17 mouse cellular contexts compared by ENCODE assay signal in the genomic region with DNA sequence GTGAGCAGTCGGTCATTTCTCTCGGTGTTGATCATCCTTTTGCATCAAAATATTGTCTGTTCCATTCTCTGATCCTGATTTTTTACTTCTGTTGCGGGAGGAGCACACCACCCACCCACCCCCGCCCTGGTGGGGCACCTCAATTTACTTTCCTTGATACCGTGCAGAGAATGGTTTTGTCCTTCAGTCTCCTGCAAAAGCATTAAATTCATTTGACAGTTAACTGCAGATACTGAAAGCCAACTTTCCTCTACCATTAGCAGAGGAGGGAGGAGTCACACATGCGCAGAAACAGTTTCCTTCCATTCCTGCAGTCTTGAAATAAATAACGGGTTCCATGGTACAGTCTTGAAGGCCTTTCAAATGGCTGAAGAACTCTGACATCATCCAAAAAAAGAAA. TPM values are rescaled to one million over a fixed set of nuclear protein-coding genes. Genes with fewer than 3 reads are reported as not detected.
DNase-seq lines count a peak whose midpoint lies in the region; ATAC-seq and TF ChIP-seq lines count a peak whose summit lies in the region.
"Had no signal": no experiment of that assay in that cellular context is flagged by ENCODE, and none has a peak within 500 bp of the region (broad histone marks: within the 10 kb centered on the region; RNA-seq: fewer than 3 reads in every experiment).

No protein-coding gene starts in this region.

- DNase-seq in lung, postnatal 0 days (ENCODE audit: low spot score): no peak
- peak; percentile 62 for DNase-seq in mesoderm, embryonic 11.5 days (ENCODE audit: low read depth, low spot score)
- DNase-seq in retina, embryonic 14.5 days (ENCODE audit: low spot score): no peak
- no peak for DNase-seq in c-Kit-positive CD71-positive TER-119-positive erythroid progenitor cells, embryonic 14.5 days (ENCODE audit: low spot score)
- DNase-seq: cerebellum, adult 11 months; kidney, adult 18-20 months; right cerebral cortex, postnatal 14 days; thymus, postnatal 25 days had no signal

- H3K9ac ChIP-seq in lung, embryonic 16.5 days (ENCODE audit: low read length): no peak overlapping the region
- H3K9ac ChIP-seq in lung, postnatal 0 days (replicated peaks; ENCODE audit: low read depth): no peak overlapping the region
- no peak overlapping the region for H3K9ac ChIP-seq in forebrain, embryonic 13.5 days
- H3K9ac ChIP-seq in neural tube, embryonic 13.5 days: no peak overlapping the region
- no peak overlapping the region for H3K9ac ChIP-seq in intestine, postnatal 0 days (ENCODE audit: low read depth, low read length)
- H3K9ac ChIP-seq: limb, embryonic 13.5 days had no signal

- no peak for ATAC-seq in lung, embryonic 16.5 days (ENCODE audit: low read depth)
- no peak for ATAC-seq in lung, postnatal 0 days
- no peak for ATAC-seq in forebrain, embryonic 13.5 days
- ATAC-seq in neural tube, embryonic 13.5 days (ENCODE audit: low read depth): peak; percentile 56
- no peak for ATAC-seq in intestine, postnatal 0 days

- H3K9me3 ChIP-seq in lung, embryonic 16.5 days (ENCODE audit: control insufficient read depth, low read length): no peaks in the 10 kb centered on the region
- H3K9me3 ChIP-seq in lung, postnatal 0 days (ENCODE audit: low read length): no peaks in the 10 kb centered on the region
- no peaks in the 10 kb centered on the region; the same call in 1 of the 2 replicates for H3K9me3 ChIP-seq in forebrain, embryonic 13.5 days (replicated peaks)
- no peaks in the 10 kb centered on the region for H3K9me3 ChIP-seq in neural tube, embryonic 13.5 days
- no peaks in the 10 kb centered on the region for H3K9me3 ChIP-seq in intestine, postnatal 0 days (ENCODE audit: control insufficient read depth)
- H3K9me3 ChIP-seq: heart, embryonic 10.5 days; limb, embryonic 13.5 days had no signal

- peak overlapping the region; percentile 87; the same call in 1 of the 2 replicates for H3K27ac ChIP-seq in lung, embryonic 16.5 days (ENCODE audit: low read length)
- no peak overlapping the region for H3K27ac ChIP-seq in lung, postnatal 0 days (ENCODE audit: low read length)
- H3K27ac ChIP-seq in forebrain, embryonic 13.5 days: no peak overlapping the region
- H3K27ac ChIP-seq in neural tube, embryonic 13.5 days (replicated peaks): peak overlapping the region; percentile 78
- no peak overlapping the region for H3K27ac ChIP-seq in intestine, postnatal 0 days (ENCODE audit: low read depth, low read length)
- H3K27ac ChIP-seq: left cerebral cortex, adult 2 months; limb, embryonic 13.5 days had no signal

- H3K27me3 ChIP-seq in lung, embryonic 16.5 days (ENCODE audit: control insufficient read depth, insufficient read depth, low read depth, low read length): no peaks in the 10 kb centered on the region
- no peaks in the 10 kb centered on the region for H3K27me3 ChIP-seq in lung, postnatal 0 days (replicated peaks; ENCODE audit: insufficient read depth, low read length)
- peaks cover 60% of the 10 kb centered on the region for H3K27me3 ChIP-seq in forebrain, embryonic 13.5 days
- no peaks in the 10 kb centered on the region for H3K27me3 ChIP-seq in neural tube, embryonic 13.5 days
- no peaks in the 10 kb centered on the region for H3K27me3 ChIP-seq in intestine, postnatal 0 days (replicated peaks; ENCODE audit: control insufficient read depth, insufficient read depth, low read length)

- no peaks in the 10 kb centered on the region for H3K36me3 ChIP-seq in lung, embryonic 16.5 days (ENCODE audit: control insufficient read depth, insufficient read depth, low read length)
- H3K36me3 ChIP-seq in lung, postnatal 0 days (ENCODE audit: insufficient read depth, low read length): no peaks in the 10 kb centered on the region
- no peaks in the 10 kb centered on the region for H3K36me3 ChIP-seq in forebrain, embryonic 13.5 days (ENCODE audit: poor library complexity, severe bottlenecking)
- H3K36me3 ChIP-seq in neural tube, embryonic 13.5 days: no peaks in the 10 kb centered on the region
- H3K36me3 ChIP-seq in intestine, postnatal 0 days (ENCODE audit: control insufficient read depth, insufficient read depth): no peaks in the 10 kb centered on the region
- H3K36me3 ChIP-seq: heart, embryonic 10.5 days; limb, embryonic 13.5 days had no signal

- TF ChIP-seq CTCF in lung, postnatal 0 days (IDR thresholded peaks at IDR 0.05): no peak
- no peak for TF ChIP-seq CTCF in intestine, postnatal 0 days (IDR thresholded peaks at IDR 0.05; ENCODE audit: low read depth)

- no peak for TF ChIP-seq EP300 in lung, postnatal 0 days (IDR thresholded peaks at IDR 0.05)

- 45% methylated on average over 7 of the region's 7 CpGs for WGBS in lung, embryonic 16.5 days
- WGBS in lung, postnatal 0 days: 47% methylated on average over 7 of the region's 7 CpGs
- 17% methylated on average over 7 of the region's 7 CpGs for WGBS in forebrain, embryonic 13.5 days
- WGBS in neural tube, embryonic 13.5 days: 16% methylated on average over 7 of the region's 7 CpGs
- WGBS in intestine, postnatal 0 days: 54% methylated on average over 7 of the region's 7 CpGs

- H3K4me1 ChIP-seq in lung, embryonic 16.5 days (replicated peaks; ENCODE audit: control insufficient read depth, insufficient read depth, low read length): peaks cover 25% of the 10 kb centered on the region
- peaks cover 5% of the 10 kb centered on the region for H3K4me1 ChIP-seq in lung, postnatal 0 days (ENCODE audit: insufficient read depth, low read depth, low read length)
- peaks cover 28% of the 10 kb centered on the region for H3K4me1 ChIP-seq in forebrain, embryonic 13.5 days
- peaks cover 42% of the 10 kb centered on the region for H3K4me1 ChIP-seq in neural tube, embryonic 13.5 days (replicated peaks)
- H3K4me1 ChIP-seq in intestine, postnatal 0 days (replicated peaks; ENCODE audit: control insufficient read depth, insufficient read depth, low read length): no peaks in the 10 kb centered on the region; the same call in 1 of the 2 replicates

- no peak overlapping the region for H3K4me3 ChIP-seq in lung, embryonic 16.5 days (ENCODE audit: low read length)
- no peak overlapping the region for H3K4me3 ChIP-seq in lung, postnatal 0 days (ENCODE audit: low read depth, low read length)
- H3K4me3 ChIP-seq in forebrain, embryonic 13.5 days: no peak overlapping the region
- H3K4me3 ChIP-seq in neural tube, embryonic 13.5 days: 0 out of 2 replicates have a peak overlapping the region, but pooled peaks have one; percentile 0
- no peak overlapping the region for H3K4me3 ChIP-seq in intestine, postnatal 0 days (ENCODE audit: low read depth, low read length)
- H3K4me3 ChIP-seq: left cerebral cortex, adult 2 months; limb, embryonic 13.5 days; megakaryocyte, embryonic 14.5 days had no signal

- no peak overlapping the region for H3K4me2 ChIP-seq in lung, embryonic 16.5 days (ENCODE audit: low read depth, low read length)
- H3K4me2 ChIP-seq in lung, postnatal 0 days (replicated peaks; ENCODE audit: low read depth, low read length): no peak overlapping the region
- H3K4me2 ChIP-seq in forebrain, embryonic 13.5 days: peak overlapping the region; percentile 39
- H3K4me2 ChIP-seq in neural tube, embryonic 13.5 days: peak overlapping the region; percentile 33
- H3K4me2 ChIP-seq in intestine, postnatal 0 days (replicated peaks; ENCODE audit: low read depth): no peak overlapping the region
- H3K4me2 ChIP-seq: limb, embryonic 13.5 days had no signal

RNA-seq across cellular contexts. Expression of a gene that starts 46.4 kb away (rescaled TPM):
- polyA plus RNA-seq in lung, embryonic 16.5 days (2015; fragmentation: Nextera tagmentation; extraction: Ambion mirVana): not detected in 2 replicates
- polyA plus RNA-seq in lung, postnatal 0 days (2015; fragmentation: Nextera tagmentation; extraction: Ambion mirVana): not detected in 2 replicates
- 1.6 and 3.2 TPM in 2 replicates for polyA plus RNA-seq in forebrain, embryonic 13.5 days (2015; fragmentation: Nextera tagmentation; extraction: Ambion mirVana)
- polyA plus RNA-seq in neural tube, embryonic 13.5 days (2015; fragmentation: Nextera tagmentation; extraction: Ambion mirVana): 7.8 and 8.0 TPM in 2 replicates
- polyA plus RNA-seq in intestine, postnatal 0 days (2015; fragmentation: Nextera tagmentation; extraction: Ambion mirVana): not detected in 2 replicates
- polyA plus RNA-seq: heart, embryonic 10.5 days; liver, embryonic 16.5 days had no signal

Comparison
In these comparisons a context has a peak if more than half of its experiments do, and no peak if none do; other contexts are left out.
1. H3K27ac ChIP-seq: peak in lung, embryonic 16.5 days (single experiment) and neural tube, embryonic 13.5 days (single experiment); none in lung, postnatal 0 days (single experiment), forebrain, embryonic 13.5 days (single experiment) and intestine, postnatal 0 days (single experiment).
2. H3K4me2 ChIP-seq: peak in forebrain, embryonic 13.5 days (single experiment) and neural tube, embryonic 13.5 days (single experiment); none in lung, embryonic 16.5 days (single experiment), lung, postnatal 0 days (single experiment) and intestine, postnatal 0 days (single experiment).